Mouse (Mus musculus): Measurements from ENCODE around the gene Ednra. TPM values are rescaled to one million over a fixed set of nuclear protein-coding genes. Genes with fewer than 3 reads are reported as not detected.

Gene Ednra
- polyA plus RNA-seq (2014; fragmentation: Illumina TruSeq; extraction: RNeasy Lipid Tissue Mini Kit (QIAGEN cat#74804); ENCODE audit: low read depth, low replicate concordance): 3.8 TPM

DNA sequence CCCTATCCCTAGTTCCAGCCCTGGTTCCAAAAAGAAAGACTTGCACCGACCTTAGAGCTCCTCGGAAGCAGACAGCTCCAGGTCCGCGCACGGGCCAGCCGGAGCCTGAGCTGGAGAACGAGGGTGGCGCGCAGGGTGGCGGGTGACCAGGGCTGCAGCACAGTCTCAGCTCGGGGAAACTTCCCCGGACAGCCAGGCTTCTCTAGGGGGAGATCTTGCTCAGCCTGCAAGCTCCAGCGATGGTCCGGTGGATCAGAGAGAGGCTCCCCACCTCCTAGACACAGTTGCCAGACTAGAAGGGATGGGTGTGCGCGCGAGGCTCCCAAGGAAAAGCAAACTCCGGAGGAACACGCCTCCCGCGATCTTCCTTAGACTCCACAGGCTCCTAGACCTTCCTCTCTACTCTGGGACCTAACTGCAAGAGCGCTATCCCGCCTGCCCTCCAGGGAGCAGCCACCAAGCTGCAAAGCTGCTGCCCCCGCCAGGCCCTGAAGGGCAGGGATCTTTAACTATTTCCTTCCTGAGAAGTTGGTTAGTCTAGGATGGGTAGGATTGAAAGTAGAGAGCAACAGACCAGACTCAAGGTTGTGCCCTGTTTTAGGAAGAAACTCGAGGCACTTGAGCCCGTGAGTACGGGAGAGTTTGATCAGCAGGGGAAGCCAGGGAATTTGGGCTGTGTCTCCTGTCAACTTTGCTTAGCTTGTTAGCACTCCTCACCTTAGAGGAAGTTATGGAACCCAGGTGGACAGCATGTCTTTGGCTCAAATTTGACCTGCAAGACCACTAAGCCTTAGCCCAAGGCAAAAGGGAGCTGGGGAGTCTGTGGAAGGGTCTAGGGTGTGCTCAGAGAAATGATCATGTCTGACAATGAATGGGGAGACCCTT lies at the start of gene Ednra:
Ednra (minus strand) TSS at position 419 of the 885 bp plus-strand sequence.

Other genes with a start within 250 kb of the Ednra start
- 1.0 TPM for gene Arhgap10, start 206.5 kb downstream of the Ednra start, polyA plus RNA-seq (2014; fragmentation: Illumina TruSeq; extraction: RNeasy Lipid Tissue Mini Kit (QIAGEN cat#74804); ENCODE audit: low read depth, low replicate concordance)
- 16.5 TPM for gene Prmt9, start 175.1 kb downstream of the Ednra start, polyA plus RNA-seq (2014; fragmentation: Illumina TruSeq; extraction: RNeasy Lipid Tissue Mini Kit (QIAGEN cat#74804); ENCODE audit: low read depth, low replicate concordance)
- gene Tmem184c, start 113.8 kb downstream of the Ednra start, polyA plus RNA-seq (2014; fragmentation: Illumina TruSeq; extraction: RNeasy Lipid Tissue Mini Kit (QIAGEN cat#74804); ENCODE audit: low read depth, low replicate concordance): 51.4 TPM

Measured in liver, adult 10 weeks (tissue).